Mouse (Mus musculus) spleen, adult 2 months (tissue): ENCODE measurements around the gene Gse1. TPM values are rescaled to one million over a fixed set of nuclear protein-coding genes. Genes with fewer than 3 reads are reported as not detected.

Experiments used
- DNase-seq, 2 experiments: peaks; one replicate each; pipeline versions ENCODE4 v3.0.0 to v3.0.0-alpha.2; 2012 to 2021; ENCODE audit warnings: low spot score in 2 of 2, low read depth in 1 of 2
- H3K27ac ChIP-seq: fragments of 200-500 bp; 2 replicates; pipeline ENCODE4 v1.5.1; 2012; ENCODE audit warnings: low read length, inconsistent platforms; ENCODE audit not compliant: insufficient read depth
- H3K27me3 ChIP-seq: fragments of 200-500 bp; 2 replicates; pipeline ENCODE4 v1.6.1; 2012; ENCODE audit warnings: mild to moderate bottlenecking, moderate library complexity, low read length, inconsistent platforms; ENCODE audit not compliant: control insufficient read depth, insufficient read depth
- H3K36me3 ChIP-seq: fragments of 200-500 bp; 2 replicates; pipeline ENCODE4 v1.6.1; 2012; ENCODE audit warnings: mild to moderate bottlenecking, low read length, inconsistent platforms; ENCODE audit not compliant: control insufficient read depth, insufficient read depth
- H3K4me1 ChIP-seq: fragments of 200-500 bp; 2 replicates; pipeline ENCODE4 v1.6.1; 2011; ENCODE audit warnings: inconsistent platforms; ENCODE audit not compliant: control insufficient read depth, insufficient read depth, insufficient read length
- H3K4me3 ChIP-seq: fragments of 200-500 bp; 2 replicates; pipeline ENCODE4 v1.5.1; 2011; ENCODE audit warnings: mild to moderate bottlenecking, inconsistent platforms; ENCODE audit not compliant: insufficient read depth, insufficient read length; ENCODE audit errors: extremely low read depth
- CTCF ChIP-seq: fragments of 200-500 bp; IDR thresholded peaks from 2 replicates; pipeline ENCODE4 v1.5.1; 2011; ENCODE audit warnings: mild to moderate bottlenecking, inconsistent platforms; ENCODE audit not compliant: insufficient read depth, insufficient read length, insufficient replicate concordance; ENCODE audit errors: extremely low read depth
- POLR2A ChIP-seq: fragments of 200-500 bp; IDR thresholded peaks from 2 replicates; pipeline ENCODE4 v1.6.1; 2011; ENCODE audit warnings: low read depth, low read length, inconsistent platforms
- WGBS: fragments of 180-500 bp; shearing (Covaris S2); methylation state at CpG from one replicate; pipeline ENCODE4 v1.1.7; 2018; 5-methylcytosine and 5-hydroxymethylcytosine counted together
- polyA plus RNA-seq: library from polyadenylated mRNA; depleted of rRNA; stranded (reverse); fragments of >200 nt; gene quantifications from 2 replicates; pipeline ENCODE4 v1.2.3, GENCODE M21; 2012

Gse1 gene
- polyA plus RNA-seq, 1 experiment = 39.2 TPM

- WGBS = 92% methylated on average over 16 of the region's 16 CpGs
- no peak overlapping the region for H3K27ac ChIP-seq
Observed at GRCm38 (mm10) chr8:120250750-120251410, 22.6 kb downstream of the Gse1 start.

GRCm38 (mm10) chr8:120251411-120252035 is 23.3 kb downstream of the Gse1 start:
- TF ChIP-seq CTCF (no peak), POLR2A (no peak)
- DNase-seq = no peak
- Histone ChIP-seq H3K36me3 (no peaks in the 10 kb centered on the region), H3K27me3 (no peaks in the 10 kb centered on the region), H3K27ac (no peak overlapping the region), H3K4me3 (no peak overlapping the region), H3K4me1 (no peaks in the 10 kb centered on the region)
- 85% methylated on average over 9 of the region's 9 CpGs for WGBS

More at GRCm38 (mm10) chr8:120250750-120251410, 22.6 kb downstream of the Gse1 start:
- H3K4me3 ChIP-seq = no peak overlapping the region
- no peak for TF ChIP-seq CTCF
- TF ChIP-seq POLR2A = no peak
- H3K4me1 ChIP-seq = no peaks in the 10 kb centered on the region
- H3K27me3 ChIP-seq = no peaks in the 10 kb centered on the region
- DNase-seq = no peak
- no peaks in the 10 kb centered on the region for H3K36me3 ChIP-seq

GRCm38 (mm10) chr8:120253626-120254025 is 25.4 kb downstream of the Gse1 start:
- H3K36me3 ChIP-seq = no peaks in the 10 kb centered on the region
- no peak overlapping the region for H3K27ac ChIP-seq
- no peak overlapping the region for H3K4me3 ChIP-seq
- H3K27me3 ChIP-seq = no peaks in the 10 kb centered on the region
- H3K4me1 ChIP-seq = no peaks in the 10 kb centered on the region
- WGBS = 54% methylated on average over 8 of the region's 8 CpGs
- DNase-seq = no peak
- no peak for TF ChIP-seq POLR2A

GRCm38 (mm10) chr8:120255406-120255987 is 27.2 kb downstream of the Gse1 start:
- 83% methylated on average over 6 of the region's 6 CpGs for WGBS
- no peak for TF ChIP-seq POLR2A
- no peak for TF ChIP-seq CTCF
- no peaks in the 10 kb centered on the region for H3K36me3 ChIP-seq
- no peak overlapping the region for H3K27ac ChIP-seq
- no peak for DNase-seq
- no peaks in the 10 kb centered on the region for H3K27me3 ChIP-seq
- no peaks in the 10 kb centered on the region for H3K4me1 ChIP-seq
- H3K4me3 ChIP-seq = no peak overlapping the region

GRCm38 (mm10) chr8:120256958-120257357 is 28.7 kb downstream of the Gse1 start:
- WGBS = 83% methylated on average over 6 of the region's 6 CpGs
- Histone ChIP-seq H3K4me3 (no peak overlapping the region), H3K27ac (no peak overlapping the region), H3K4me1 (no peaks in the 10 kb centered on the region), H3K36me3 (no peaks in the 10 kb centered on the region), H3K27me3 (no peaks in the 10 kb centered on the region)
- no peak for DNase-seq
- no peak for TF ChIP-seq CTCF
- TF ChIP-seq POLR2A = no peak

- WGBS = 92% methylated on average over 13 of the region's 13 CpGs
- Histone ChIP-seq H3K4me3 (no peak overlapping the region), H3K4me1 (peaks cover under 1% of the 10 kb centered on the region; the same call in 1 of the 2 replicates), H3K27ac (no peak overlapping the region), H3K27me3 (no peaks in the 10 kb centered on the region), H3K36me3 (no peaks in the 10 kb centered on the region)
- TF ChIP-seq POLR2A (no peak), CTCF (no peak)
- no peak for DNase-seq
Observed at GRCm38 (mm10) chr8:120259206-120259605, 30.9 kb downstream of the Gse1 start.

GRCm38 (mm10) chr8:120260677-120261076 is 32.4 kb downstream of the Gse1 start:
- Histone ChIP-seq H3K36me3 (no peaks in the 10 kb centered on the region), H3K27me3 (no peaks in the 10 kb centered on the region), H3K27ac (no peak overlapping the region), H3K4me1 (peaks cover 7% of the 10 kb centered on the region), H3K4me3 (no peak overlapping the region)
- TF ChIP-seq POLR2A (no peak), CTCF (no peak)
- DNase-seq = no peak
- 88% methylated on average over 5 of the region's 5 CpGs for WGBS
